Mouse (Mus musculus) embryo, embryonic 10.5 days (tissue): ENCODE measurements around the gene Csrp2.

Source experiments
- DNase-seq: peaks from one replicate; pipeline ENCODE4 v3.0.0-alpha.2; 2015; ENCODE audit warnings: low spot score

Csrp2 gene

GRCm38 (mm10) chr10:110971044-110971443 lies 51.5 kb downstream of the Csrp2 start:
- no peak for DNase-seq

- DNase-seq: no peak
These were observed 51.9 kb downstream of the Csrp2 start for GRCm38 (mm10) chr10:110971483-110971882.

- DNase-seq: no peak
These were observed 52.4 kb downstream of the Csrp2 start for GRCm38 (mm10) chr10:110971998-110972397.

GRCm38 (mm10) chr10:110974463-110974862 lies 54.9 kb downstream of the Csrp2 start:
- DNase-seq: peak; percentile 74

- DNase-seq: no peak
These were observed 55.3 kb downstream of the Csrp2 start for GRCm38 (mm10) chr10:110974885-110975284.

- DNase-seq: peak; percentile 80
These were observed 56.5 kb downstream of the Csrp2 start for GRCm38 (mm10) chr10:110976046-110976445.

GRCm38 (mm10) chr10:110977379-110977778 lies 57.8 kb downstream of the Csrp2 start:
- no peak for DNase-seq

- DNase-seq: no peak
These were observed 59.8 kb downstream of the Csrp2 start for GRCm38 (mm10) chr10:110979431-110979830.

- no peak for DNase-seq
These were observed 60.9 kb downstream of the Csrp2 start for GRCm38 (mm10) chr10:110980441-110980840.

- no peak for DNase-seq
These were observed 63.2 kb downstream of the Csrp2 start for GRCm38 (mm10) chr10:110982771-110983170.

- DNase-seq: no peak
These were observed 67.1 kb downstream of the Csrp2 start for GRCm38 (mm10) chr10:110986682-110987081.
